Mouse (Mus musculus) embryonic facial prominence, embryonic 15.5 days (tissue): ENCODE measurements around the gene Il17re. TPM values are rescaled to one million over a fixed set of nuclear protein-coding genes. Genes with fewer than 3 reads are reported as not detected.

Source experiments
- ATAC-seq: fragments of 200-750 bp; cut with Nextera tagmentation; 2 replicates; pipeline ENCODE4 v1.8.0; 2017; ENCODE audit warnings: low read depth, moderate TSS enrichment; ENCODE audit not compliant: insufficient number of reproducible peaks, low FRiP score, low TSS enrichment
- H3K27ac ChIP-seq: fragments of 300-500 bp; sonication (generic); replicated peaks from 2 replicates; pipeline ENCODE4 v1.5.1; 2015; ENCODE audit warnings: mild to moderate bottlenecking, inconsistent platforms
- H3K27me3 ChIP-seq: fragments of 300-500 bp; sonication (generic); 2 replicates; pipeline ENCODE4 v1.6.1; 2015; ENCODE audit warnings: inconsistent platforms
- H3K36me3 ChIP-seq: fragments of 300-500 bp; sonication (generic); 2 replicates; pipeline ENCODE4 v1.6.1; 2015; ENCODE audit warnings: mild to moderate bottlenecking, inconsistent platforms
- H3K4me1 ChIP-seq: fragments of 300-500 bp; sonication (generic); 2 replicates; pipeline ENCODE4 v1.6.1; 2015; ENCODE audit warnings: inconsistent platforms
- H3K4me2 ChIP-seq: fragments of 300-500 bp; sonication (generic); replicated peaks from 2 replicates; pipeline ENCODE4 v1.6.1; 2015; ENCODE audit warnings: mild to moderate bottlenecking, inconsistent platforms
- H3K4me3 ChIP-seq: fragments of 300-500 bp; sonication (generic); replicated peaks from 2 replicates; pipeline ENCODE4 v1.5.1; 2015; ENCODE audit warnings: mild to moderate bottlenecking, inconsistent platforms
- H3K9ac ChIP-seq: fragments of 300-500 bp; sonication (generic); 2 replicates; pipeline ENCODE4 v1.6.1; 2015; ENCODE audit warnings: inconsistent platforms
- H3K9me3 ChIP-seq: fragments of 300-500 bp; sonication (generic); replicated peaks from 2 replicates; pipeline ENCODE4 v1.6.1; 2016; ENCODE audit warnings: inconsistent platforms
- WGBS: fragments of 180-500 bp; shearing (Covaris S2); methylation state at CpG from one replicate; pipeline ENCODE4 v1.1.7; 2015; 5-methylcytosine and 5-hydroxymethylcytosine counted together
- polyA plus RNA-seq: library from polyadenylated mRNA; unstranded; fragments of >200 nt; fragmentation: Nextera tagmentation; extraction: Ambion mirVana; gene quantifications from 2 replicates; pipeline ENCODE4 v1.2.1, GENCODE M21; 2015

Gene Il17re
- polyA plus RNA-seq, 1 experiment from 2014 or later = 11.7 TPM

GRCm38 (mm10) chr6:113443091-113443490 is 15.2 kb upstream of the Il17re start:
- Histone ChIP-seq H3K4me3 (peak overlapping the region; percentile 97), H3K27ac (no peak overlapping the region), H3K27me3 (no peaks in the 10 kb centered on the region), H3K9ac (peak overlapping the region; percentile 86), H3K9me3 (no peaks in the 10 kb centered on the region), H3K4me2 (peak overlapping the region; percentile 83), H3K36me3 (peaks cover 23% of the 10 kb centered on the region), H3K4me1 (peaks cover 5% of the 10 kb centered on the region)
- WGBS = 43% methylated on average over 12 of the region's 12 CpGs
- no peak for ATAC-seq

GRCm38 (mm10) chr6:113444207-113444965 is 13.9 kb upstream of the Il17re start:
- H3K27ac ChIP-seq = no peak overlapping the region
- H3K4me2 ChIP-seq = no peak overlapping the region
- H3K9me3 ChIP-seq = no peaks in the 10 kb centered on the region
- H3K4me3 ChIP-seq = no peak overlapping the region
- no peak overlapping the region for H3K9ac ChIP-seq
- ATAC-seq = no peak
- H3K4me1 ChIP-seq = peaks cover 5% of the 10 kb centered on the region
- no peaks in the 10 kb centered on the region for H3K27me3 ChIP-seq
- peaks cover 35% of the 10 kb centered on the region for H3K36me3 ChIP-seq
- WGBS = 73% methylated on average over 8 of the region's 8 CpGs

- Histone ChIP-seq H3K27ac (no peak overlapping the region), H3K4me1 (peaks cover 5% of the 10 kb centered on the region), H3K36me3 (peaks cover 35% of the 10 kb centered on the region), H3K9ac (no peak overlapping the region), H3K4me3 (no peak overlapping the region), H3K4me2 (no peak overlapping the region), H3K9me3 (no peaks in the 10 kb centered on the region), H3K27me3 (no peaks in the 10 kb centered on the region)
- 96% methylated on average over 4 of the region's 4 CpGs for WGBS
- ATAC-seq = no peak
These were observed 10.6 kb upstream of the Il17re start for GRCm38 (mm10) chr6:113447639-113448038.

GRCm38 (mm10) chr6:113451839-113452238 is 6.4 kb upstream of the Il17re start:
- no peak overlapping the region for H3K9ac ChIP-seq
- no peaks in the 10 kb centered on the region for H3K27me3 ChIP-seq
- ATAC-seq = peak; percentile 67
- peaks cover 24% of the 10 kb centered on the region for H3K36me3 ChIP-seq
- H3K4me2 ChIP-seq = no peak overlapping the region
- 61% methylated on average over 2 of the region's 2 CpGs for WGBS
- no peaks in the 10 kb centered on the region for H3K9me3 ChIP-seq
- no peaks in the 10 kb centered on the region for H3K4me1 ChIP-seq
- H3K4me3 ChIP-seq = no peak overlapping the region
- H3K27ac ChIP-seq = no peak overlapping the region

GRCm38 (mm10) chr6:113455007-113455406 is 3.3 kb upstream of the Il17re start:
- Histone ChIP-seq H3K27ac (no peak overlapping the region), H3K27me3 (no peaks in the 10 kb centered on the region), H3K36me3 (no peaks in the 10 kb centered on the region), H3K9me3 (no peaks in the 10 kb centered on the region), H3K9ac (no peak overlapping the region), H3K4me2 (no peak overlapping the region), H3K4me3 (no peak overlapping the region), H3K4me1 (peaks cover 6% of the 10 kb centered on the region)
- no peak for ATAC-seq
- WGBS = 64% methylated on average over 5 of the region's 5 CpGs

GRCm38 (mm10) chr6:113458635-113459034 is 351 bp downstream of the Il17re start:
- Histone ChIP-seq H3K9me3 (no peaks in the 10 kb centered on the region), H3K27ac (peak overlapping the region; percentile 44; the same call in 1 of the 2 replicates), H3K4me2 (peak overlapping the region; percentile 31), H3K4me3 (peak overlapping the region; percentile 23), H3K36me3 (no peaks in the 10 kb centered on the region), H3K27me3 (no peaks in the 10 kb centered on the region), H3K9ac (no peak overlapping the region), H3K4me1 (peaks cover 6% of the 10 kb centered on the region)
- WGBS = 53% methylated on average over 10 of the region's 10 CpGs
- ATAC-seq = peak; percentile 63

GRCm38 (mm10) chr6:113464040-113464439 is 5.8 kb downstream of the Il17re start:
- ATAC-seq = no peak
- H3K9ac ChIP-seq = no peak overlapping the region
- WGBS = 60% methylated on average over 7 of the region's 7 CpGs
- H3K9me3 ChIP-seq = no peaks in the 10 kb centered on the region
- no peaks in the 10 kb centered on the region for H3K36me3 ChIP-seq
- H3K27ac ChIP-seq = no peak overlapping the region
- H3K4me3 ChIP-seq = no peak overlapping the region
- H3K4me2 ChIP-seq = no peak overlapping the region
- peaks cover 6% of the 10 kb centered on the region for H3K4me1 ChIP-seq
- H3K27me3 ChIP-seq = no peaks in the 10 kb centered on the region

GRCm38 (mm10) chr6:113465602-113466001 is 7.3 kb downstream of the Il17re start:
- 60% methylated on average over 5 of the region's 5 CpGs for WGBS
- no peak overlapping the region for H3K9ac ChIP-seq
- no peak overlapping the region for H3K4me3 ChIP-seq
- peaks cover 11% of the 10 kb centered on the region; the same call in 1 of the 2 replicates for H3K27me3 ChIP-seq
- ATAC-seq = no peak
- H3K4me1 ChIP-seq = peaks cover 17% of the 10 kb centered on the region
- H3K27ac ChIP-seq = no peak overlapping the region
- no peaks in the 10 kb centered on the region for H3K36me3 ChIP-seq
- H3K9me3 ChIP-seq = no peaks in the 10 kb centered on the region
- no peak overlapping the region for H3K4me2 ChIP-seq

- peaks cover 33% of the 10 kb centered on the region for H3K4me1 ChIP-seq
- H3K9ac ChIP-seq = no peak overlapping the region
- no peak overlapping the region for H3K27ac ChIP-seq
- H3K4me3 ChIP-seq = no peak overlapping the region
- no peak for ATAC-seq
- H3K4me2 ChIP-seq = peak overlapping the region; percentile 68; the same call in 1 of the 2 replicates
- no peaks in the 10 kb centered on the region for H3K9me3 ChIP-seq
- H3K36me3 ChIP-seq = no peaks in the 10 kb centered on the region
- H3K27me3 ChIP-seq = peaks cover 11% of the 10 kb centered on the region; the same call in 1 of the 2 replicates
- WGBS = 62% methylated on average over 3 of the region's 3 CpGs
These were observed 10.2 kb downstream of the Il17re start for GRCm38 (mm10) chr6:113468512-113468911.

- 6% methylated on average over 9 of the region's 9 CpGs for WGBS
- peaks cover 11% of the 10 kb centered on the region; the same call in 1 of the 2 replicates for H3K27me3 ChIP-seq
- no peaks in the 10 kb centered on the region for H3K36me3 ChIP-seq
- no peaks in the 10 kb centered on the region for H3K9me3 ChIP-seq
- 0 out of 2 replicates have a peak overlapping the region, but pooled peaks have one; percentile 41 for H3K27ac ChIP-seq
- ATAC-seq = no peak
- no peak overlapping the region for H3K9ac ChIP-seq
- H3K4me1 ChIP-seq = peaks cover 33% of the 10 kb centered on the region
- H3K4me2 ChIP-seq = peak overlapping the region; percentile 68
- H3K4me3 ChIP-seq = peak overlapping the region; percentile 40
These were observed 10.7 kb downstream of the Il17re start for GRCm38 (mm10) chr6:113469021-113469420.

GRCm38 (mm10) chr6:113469432-113469831 is 11.1 kb downstream of the Il17re start:
- Histone ChIP-seq H3K4me2 (peak overlapping the region; percentile 68), H3K27me3 (peaks cover 11% of the 10 kb centered on the region; the same call in 1 of the 2 replicates), H3K4me3 (peak overlapping the region; percentile 40), H3K4me1 (peaks cover 33% of the 10 kb centered on the region), H3K9ac (peak overlapping the region; percentile 0; the same call in 1 of the 2 replicates), H3K27ac (0 out of 2 replicates have a peak overlapping the region, but pooled peaks have one; percentile 41), H3K9me3 (no peaks in the 10 kb centered on the region), H3K36me3 (no peaks in the 10 kb centered on the region)
- 3% methylated on average over 25 of the region's 31 CpGs for WGBS
- peak; percentile 61 for ATAC-seq
